Mouse (Mus musculus): ENCODE measurements around the gene Fam117a. TPM values are rescaled to one million over a fixed set of nuclear protein-coding genes. Genes with fewer than 3 reads are reported as not detected.

The Fam117a gene
- 4.1 and 6.8 TPM in 2 replicates for polyA plus RNA-seq (2015; fragmentation: Nextera tagmentation; extraction: Ambion mirVana)

- ATAC-seq (replicated peaks; ENCODE audit: insufficient number of reproducible peaks, insufficient read depth, low FRiP score, low read depth) = peak; percentile 96
- Histone ChIP-seq H3K4me2 (peak within 1 kb of the TSS; percentile 94), H3K27ac (peak within 1 kb of the TSS; percentile 38), H3K27me3 (no peaks in the 10 kb centered on the region), H3K4me3 (peak within 1 kb of the TSS; percentile 70), H3K36me3 (no peaks in the 10 kb centered on the region), H3K9ac (peak within 1 kb of the TSS; percentile 63), H3K9me3 (replicated peaks) (no peaks in the 10 kb centered on the region), H3K4me1 (replicated peaks) (peaks cover 20% of the 10 kb centered on the region)
- 1% methylated on average over 24 of the region's 27 CpGs for WGBS
Measured at GRCm38 (mm10) chr11:95336568-95337128, at the start of gene Fam117a. TSS of gene Fam117a (plus strand) at chr11:95337018.

- H3K36me3 ChIP-seq = peaks cover 66% of the 10 kb centered on the region
- H3K4me3 ChIP-seq = no peak overlapping the region
- H3K27ac ChIP-seq = no peak overlapping the region
- no peak for ATAC-seq (replicated peaks; ENCODE audit: insufficient number of reproducible peaks, insufficient read depth, low FRiP score, low read depth)
- H3K9me3 ChIP-seq (replicated peaks) = no peaks in the 10 kb centered on the region
- no peaks in the 10 kb centered on the region for H3K27me3 ChIP-seq
- no peaks in the 10 kb centered on the region for H3K4me1 ChIP-seq (replicated peaks)
- 73% methylated on average over 4 of the region's 4 CpGs for WGBS
- no peak overlapping the region for H3K9ac ChIP-seq
- H3K4me2 ChIP-seq = no peak overlapping the region
Measured at GRCm38 (mm10) chr11:95291998-95292397, 44.8 kb upstream of the Fam117a start.

- no peak overlapping the region; the same call in 1 of the 2 replicates for H3K27ac ChIP-seq
- ATAC-seq (replicated peaks; ENCODE audit: insufficient number of reproducible peaks, insufficient read depth, low FRiP score, low read depth) = no peak
- H3K4me3 ChIP-seq = no peak overlapping the region
- H3K9me3 ChIP-seq (replicated peaks) = no peaks in the 10 kb centered on the region
- no peak overlapping the region for H3K9ac ChIP-seq
- no peaks in the 10 kb centered on the region for H3K27me3 ChIP-seq
- no peak overlapping the region for H3K4me2 ChIP-seq
- no peaks in the 10 kb centered on the region for H3K4me1 ChIP-seq (replicated peaks)
- 76% methylated on average over 8 of the region's 8 CpGs for WGBS
- peaks cover 62% of the 10 kb centered on the region for H3K36me3 ChIP-seq
Measured at GRCm38 (mm10) chr11:95293017-95293624, 43.7 kb upstream of the Fam117a start.

GRCm38 (mm10) chr11:95295736-95296135, 41.1 kb upstream of the Fam117a start:
- peaks cover 58% of the 10 kb centered on the region for H3K36me3 ChIP-seq
- H3K27me3 ChIP-seq = no peaks in the 10 kb centered on the region
- H3K27ac ChIP-seq = no peak overlapping the region
- no peaks in the 10 kb centered on the region for H3K4me1 ChIP-seq (replicated peaks)
- no peak overlapping the region for H3K9ac ChIP-seq
- no peak overlapping the region for H3K4me3 ChIP-seq
- no peak overlapping the region for H3K4me2 ChIP-seq
- ATAC-seq (replicated peaks; ENCODE audit: insufficient number of reproducible peaks, insufficient read depth, low FRiP score, low read depth) = no peak
- WGBS = 94% methylated on average over 13 of the region's 13 CpGs
- H3K9me3 ChIP-seq (replicated peaks) = no peaks in the 10 kb centered on the region

- Histone ChIP-seq H3K27ac (no peak overlapping the region), H3K9me3 (replicated peaks) (no peaks in the 10 kb centered on the region), H3K27me3 (no peaks in the 10 kb centered on the region), H3K4me1 (replicated peaks) (no peaks in the 10 kb centered on the region), H3K36me3 (peaks cover 67% of the 10 kb centered on the region), H3K4me2 (no peak overlapping the region), H3K9ac (no peak overlapping the region), H3K4me3 (no peak overlapping the region)
- 18% methylated on average over 2 of the region's 2 CpGs for WGBS
- ATAC-seq (replicated peaks; ENCODE audit: insufficient number of reproducible peaks, insufficient read depth, low FRiP score, low read depth) = no peak
Measured at GRCm38 (mm10) chr11:95298146-95298545, 38.7 kb upstream of the Fam117a start.

GRCm38 (mm10) chr11:95299886-95300285, 36.9 kb upstream of the Fam117a start:
- no peak for ATAC-seq (replicated peaks; ENCODE audit: insufficient number of reproducible peaks, insufficient read depth, low FRiP score, low read depth)
- Histone ChIP-seq H3K27me3 (no peaks in the 10 kb centered on the region), H3K4me1 (replicated peaks) (peaks cover 4% of the 10 kb centered on the region), H3K9me3 (replicated peaks) (no peaks in the 10 kb centered on the region), H3K27ac (no peak overlapping the region), H3K4me3 (no peak overlapping the region), H3K36me3 (peaks cover 63% of the 10 kb centered on the region), H3K4me2 (no peak overlapping the region), H3K9ac (no peak overlapping the region)
- 83% methylated on average over 12 of the region's 12 CpGs for WGBS

GRCm38 (mm10) chr11:95301772-95302171, 35.0 kb upstream of the Fam117a start:
- Histone ChIP-seq H3K27me3 (no peaks in the 10 kb centered on the region), H3K4me2 (no peak overlapping the region), H3K36me3 (peaks cover 66% of the 10 kb centered on the region), H3K4me3 (no peak overlapping the region), H3K9me3 (replicated peaks) (no peaks in the 10 kb centered on the region), H3K9ac (no peak overlapping the region), H3K4me1 (replicated peaks) (peaks cover 4% of the 10 kb centered on the region), H3K27ac (no peak overlapping the region)
- WGBS = 89% methylated on average over 3 of the region's 3 CpGs
- no peak for ATAC-seq (replicated peaks; ENCODE audit: insufficient number of reproducible peaks, insufficient read depth, low FRiP score, low read depth)

GRCm38 (mm10) chr11:95305600-95305999, 31.2 kb upstream of the Fam117a start:
- H3K4me2 ChIP-seq = no peak overlapping the region
- 90% methylated on average over 7 of the region's 7 CpGs for WGBS
- no peak overlapping the region for H3K9ac ChIP-seq
- no peaks in the 10 kb centered on the region for H3K9me3 ChIP-seq (replicated peaks)
- ATAC-seq (replicated peaks; ENCODE audit: insufficient number of reproducible peaks, insufficient read depth, low FRiP score, low read depth) = no peak
- H3K27ac ChIP-seq = no peak overlapping the region
- H3K27me3 ChIP-seq = no peaks in the 10 kb centered on the region
- peaks cover 20% of the 10 kb centered on the region for H3K4me1 ChIP-seq (replicated peaks)
- H3K36me3 ChIP-seq = peaks cover 41% of the 10 kb centered on the region
- H3K4me3 ChIP-seq = no peak overlapping the region

GRCm38 (mm10) chr11:95307526-95307925, 29.3 kb upstream of the Fam117a start:
- WGBS = 83% methylated on average over 8 of the region's 8 CpGs
- no peak overlapping the region for H3K4me2 ChIP-seq
- no peak overlapping the region for H3K27ac ChIP-seq
- no peaks in the 10 kb centered on the region for H3K27me3 ChIP-seq
- H3K9ac ChIP-seq = no peak overlapping the region
- H3K4me3 ChIP-seq = no peak overlapping the region
- H3K9me3 ChIP-seq (replicated peaks) = no peaks in the 10 kb centered on the region
- ATAC-seq (replicated peaks; ENCODE audit: insufficient number of reproducible peaks, insufficient read depth, low FRiP score, low read depth) = no peak
- H3K4me1 ChIP-seq (replicated peaks) = peaks cover 26% of the 10 kb centered on the region
- H3K36me3 ChIP-seq = peaks cover 22% of the 10 kb centered on the region

GRCm38 (mm10) chr11:95309510-95310006, 27.3 kb upstream of the Fam117a start:
- ATAC-seq (replicated peaks; ENCODE audit: insufficient number of reproducible peaks, insufficient read depth, low FRiP score, low read depth) = peak; percentile 96
- Histone ChIP-seq H3K9me3 (replicated peaks) (no peaks in the 10 kb centered on the region), H3K36me3 (peaks cover 12% of the 10 kb centered on the region)

GRCm38 (mm10) chr11:95310007-95310647, 26.7 kb upstream of the Fam117a start, which contains the start of gene Kat7:
TSS of gene Kat7 (minus strand) at chr11:95310246.
- under 1% methylated on average over 42 of the region's 42 CpGs for WGBS

More at GRCm38 (mm10) chr11:95309510-95310006, 27.3 kb upstream of the Fam117a start:
- Histone ChIP-seq H3K4me1 (replicated peaks) (peaks cover 22% of the 10 kb centered on the region), H3K4me2 (peak overlapping the region; percentile 66), H3K27ac (peak overlapping the region; percentile 98), H3K27me3 (no peaks in the 10 kb centered on the region), H3K9ac (peak overlapping the region; percentile 98), H3K4me3 (peak overlapping the region; percentile 96)
- WGBS = under 1% methylated on average over 37 of the region's 37 CpGs

More at GRCm38 (mm10) chr11:95310007-95310647, 26.7 kb upstream of the Fam117a start, which contains the start of gene Kat7:
- peak within 1 kb of the TSS; percentile 98 for H3K27ac ChIP-seq
- ATAC-seq (replicated peaks; ENCODE audit: insufficient number of reproducible peaks, insufficient read depth, low FRiP score, low read depth) = peak; percentile 93
- H3K9me3 ChIP-seq (replicated peaks) = no peaks in the 10 kb centered on the region
- H3K4me3 ChIP-seq = peak within 1 kb of the TSS; percentile 96
- peak within 1 kb of the TSS; percentile 98 for H3K9ac ChIP-seq
- H3K4me2 ChIP-seq = peak within 1 kb of the TSS; percentile 73
- peaks cover 23% of the 10 kb centered on the region for H3K4me1 ChIP-seq (replicated peaks)
- H3K27me3 ChIP-seq = no peaks in the 10 kb centered on the region
- H3K36me3 ChIP-seq = peaks cover 9% of the 10 kb centered on the region
